Mouse (Mus musculus) heart, postnatal 36 days (tissue): Measurements from ENCODE around the gene Cdc5l. TPM values are rescaled to one million over a fixed set of nuclear protein-coding genes. Genes with fewer than 3 reads are reported as not detected.
A peak's percentile ranks its signal among the peaks of the same experiment; 100 is the strongest.
"Not testable (repeated sequence)": the region's sequence is repeated elsewhere in the genome, so short reads cannot be mapped to it uniquely, and the experiment has no call there.

Experiments used
- DNase-seq, 2 experiments: peaks; one replicate each; pipeline ENCODE4 v3.0.0; 2021 to 2022
- intact Hi-C: fragments of 180-260 bp; cut with DNase I; formaldehyde crosslinking; loops from one replicate; pipeline ENCODE4 v1.15.1; 2025
- total RNA-seq, 2 experiments: library from RNA; stranded (reverse); gene quantifications; 2 replicates each; pipeline ENCODE4 v1.2.3; 2021

Gene Cdc5l
- total RNA-seq, 2 experiments from 2014 or later: 36.2 to 38.2 TPM

- intact Hi-C loops: no loop called here
- DNase-seq: peak; percentile 15 to 17
These were observed 13.5 kb upstream of the Cdc5l start for GRCm38 (mm10) chr17:45447063-45447462.

GRCm38 (mm10) chr17:45445923-45446322 lies 12.4 kb upstream of the Cdc5l start:
- no peak for DNase-seq
- intact Hi-C loops: no loop called here

GRCm38 (mm10) chr17:45434262-45434590 lies 689 bp upstream of the Cdc5l start:
- DNase-seq: no peak
- intact Hi-C loops: no loop called here

- DNase-seq: no peak
- intact Hi-C loops: no loop called here
These were observed 685 bp downstream of the Cdc5l start for GRCm38 (mm10) chr17:45432706-45433398.

GRCm38 (mm10) chr17:45432007-45432406 lies 1.5 kb downstream of the Cdc5l start:
- no peak for DNase-seq
- intact Hi-C loops: no loop called here

- intact Hi-C loops: no loop called here
- no peak for DNase-seq
These were observed 16.1 kb downstream of the Cdc5l start for GRCm38 (mm10) chr17:45417387-45417786.

- DNase-seq, intact Hi-C loops: not testable (repeated sequence)
These were observed 21.9 kb downstream of the Cdc5l start for GRCm38 (mm10) chr17:45411617-45412016.

GRCm38 (mm10) chr17:45408719-45409118 lies 24.8 kb downstream of the Cdc5l start:
- intact Hi-C loops: loop anchor here (10.0 kb wide), 1 partner anchor 954 kb away; no protein-coding TSS in a partner anchor

GRCm38 (mm10) chr17:45406281-45406680 lies 27.3 kb downstream of the Cdc5l start:
- intact Hi-C loops: loop anchor here (10.0 kb wide), 1 partner anchor 951 kb away; no protein-coding TSS in a partner anchor
- no peak for DNase-seq

More at GRCm38 (mm10) chr17:45408719-45409118, 24.8 kb downstream of the Cdc5l start:
- DNase-seq: no peak

GRCm38 (mm10) chr17:45403207-45403606 lies 30.3 kb downstream of the Cdc5l start:
- peak; percentile 39 to 46 for DNase-seq
- intact Hi-C loops: loop anchor here (2.0 to 10.0 kb wide), 2 partner anchors 28 to 948 kb away; no protein-coding TSS in a partner anchor

GRCm38 (mm10) chr17:45402601-45403000 lies 30.9 kb downstream of the Cdc5l start:
- DNase-seq: no peak
- intact Hi-C loops: loop anchor here (2.0 to 10.0 kb wide), 2 partner anchors 28 to 948 kb away; no protein-coding TSS in a partner anchor

- intact Hi-C loops: loop anchor here (2.0 to 10.0 kb wide), 2 partner anchors 27 to 947 kb away; no protein-coding TSS in a partner anchor
- no peak for DNase-seq
These were observed 31.4 kb downstream of the Cdc5l start for GRCm38 (mm10) chr17:45402126-45402525.

- no peak for DNase-seq
- intact Hi-C loops: loop anchor here (10.0 kb wide), 1 partner anchor 947 kb away; no protein-coding TSS in a partner anchor
These were observed 32.2 kb downstream of the Cdc5l start for GRCm38 (mm10) chr17:45401126-45401905.

GRCm38 (mm10) chr17:45398021-45398420 lies 35.5 kb downstream of the Cdc5l start:
- intact Hi-C loops: no loop called here
- DNase-seq: no peak

GRCm38 (mm10) chr17:45397541-45397940 lies 36.0 kb downstream of the Cdc5l start:
- intact Hi-C loops: no loop called here
- no peak for DNase-seq

GRCm38 (mm10) chr17:45394612-45395011 lies 38.9 kb downstream of the Cdc5l start:
- DNase-seq: no peak

GRCm38 (mm10) chr17:45393765-45394164 lies 39.8 kb downstream of the Cdc5l start:
- intact Hi-C loops: no loop called here
- no peak for DNase-seq

More at GRCm38 (mm10) chr17:45394612-45395011, 38.9 kb downstream of the Cdc5l start:
- intact Hi-C loops: no loop called here

- DNase-seq: no peak
- intact Hi-C loops: no loop called here
These were observed 43.6 kb downstream of the Cdc5l start for GRCm38 (mm10) chr17:45389896-45390295.

- intact Hi-C loops: no loop called here
- DNase-seq: no peak
These were observed 46.6 kb downstream of the Cdc5l start for GRCm38 (mm10) chr17:45386986-45387385.

- intact Hi-C loops: no loop called here
- no peak for DNase-seq
These were observed 50.2 kb downstream of the Cdc5l start for GRCm38 (mm10) chr17:45383305-45383704.

- DNase-seq: no peak
- intact Hi-C loops: loop anchor here (10.0 kb wide), 1 partner anchor 645 kb away; no protein-coding TSS in a partner anchor
These were observed 54.2 kb downstream of the Cdc5l start for GRCm38 (mm10) chr17:45379271-45379784.
